Mouse (Mus musculus) midbrain, embryonic 11.5 days (tissue): Measurements from ENCODE around the gene Gm17019. TPM values are rescaled to one million over a fixed set of nuclear protein-coding genes. Genes with fewer than 3 reads are reported as not detected.
"Not testable (repeated sequence)": the region's sequence is repeated elsewhere in the genome, so short reads cannot be mapped to it uniquely, and the experiment has no call there.

Experiments used
- ATAC-seq: fragments of 200-750 bp; cut with Nextera tagmentation; 2 replicates; pipeline ENCODE4 v1.8.0; 2017; ENCODE audit warnings: moderate TSS enrichment, moderate library complexity; ENCODE audit not compliant: low FRiP score
- DNase-seq: peaks from one replicate; pipeline ENCODE4 v3.0.0; 2015; ENCODE audit warnings: low spot score; ENCODE audit errors: missing footprints
- H3K27ac ChIP-seq: fragments of 300-500 bp; sonication (generic); 2 replicates; pipeline ENCODE4 v1.5.1; 2014; ENCODE audit warnings: low read depth, low read length
- H3K27me3 ChIP-seq: fragments of 300-500 bp; sonication (generic); 2 replicates; pipeline ENCODE4 v1.6.1; 2014; ENCODE audit warnings: mild to moderate bottlenecking, low read length, moderate library complexity, mixed read lengths; ENCODE audit not compliant: control insufficient read depth, insufficient read depth
- H3K36me3 ChIP-seq: fragments of 300-500 bp; sonication (generic); 2 replicates; pipeline ENCODE4 v1.6.1; 2014; ENCODE audit warnings: mild to moderate bottlenecking, low read length, moderate library complexity, mixed read lengths; ENCODE audit not compliant: control insufficient read depth, insufficient read depth
- H3K4me1 ChIP-seq: fragments of 300-500 bp; sonication (generic); 2 replicates; pipeline ENCODE4 v1.6.1; 2014; ENCODE audit warnings: low read length; ENCODE audit not compliant: control insufficient read depth, insufficient read depth
- H3K4me2 ChIP-seq: fragments of 300-500 bp; sonication (generic); 2 replicates; pipeline ENCODE4 v1.6.1; 2014; ENCODE audit warnings: mild to moderate bottlenecking, moderate library complexity
- H3K4me3 ChIP-seq: fragments of 300-500 bp; sonication (generic); 2 replicates; pipeline ENCODE4 v1.5.1; 2014; ENCODE audit warnings: low read depth, low read length
- H3K9ac ChIP-seq: fragments of 300-500 bp; sonication (generic); 2 replicates; pipeline ENCODE4 v1.6.1; 2014; ENCODE audit warnings: low read length
- H3K9me3 ChIP-seq: fragments of 300-500 bp; sonication (generic); 2 replicates; pipeline ENCODE4 v1.6.1; 2016; ENCODE audit warnings: low read length; ENCODE audit not compliant: control insufficient read depth
- WGBS: fragments of 180-500 bp; shearing (Covaris S2); extraction: QIAGEN DNeasy Blood & Tissue Kit; methylation state at CpG from one replicate; pipeline ENCODE4 v1.1.7; 2014; 5-methylcytosine and 5-hydroxymethylcytosine counted together
- polyA plus RNA-seq: library from polyadenylated mRNA; unstranded; fragments of >200 nt; fragmentation: Nextera tagmentation; extraction: Ambion mirVana; gene quantifications from 2 replicates; pipeline ENCODE4 v1.2.1, GENCODE M21; 2014

Gene Gm17019
- polyA plus RNA-seq, 1 experiment from 2014 or later: not detected

GRCm38 (mm10) chr5:15040784-15041183, 8.0 kb upstream of the Gm17019 start:
- not testable (repeated sequence) for ATAC-seq
- 67% methylated on average over 3 of the region's 4 CpGs for WGBS

DNA sequence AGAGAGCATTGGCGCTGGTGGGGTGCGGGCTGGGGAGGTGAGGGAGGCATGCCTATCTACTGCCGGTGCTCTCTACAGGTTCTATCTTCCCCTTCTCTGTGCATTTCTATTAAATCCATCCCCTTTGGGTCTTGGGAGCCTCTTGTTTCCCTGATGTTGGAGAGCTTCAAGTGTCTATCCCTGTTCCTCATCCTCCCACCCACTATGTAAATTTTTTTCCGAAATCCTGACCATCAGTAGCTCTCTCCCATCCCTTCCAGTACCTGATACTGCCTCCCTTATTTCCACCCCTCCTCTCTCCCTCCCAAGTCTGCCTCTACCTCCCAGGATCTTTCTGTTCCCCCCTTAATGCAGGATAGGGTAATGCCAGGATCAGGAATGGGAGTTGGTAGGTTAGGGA, 7.2 kb upstream of the Gm17019 start:
- H3K36me3 ChIP-seq, H3K27me3 ChIP-seq, DNase-seq, H3K4me1 ChIP-seq, H3K9ac ChIP-seq, H3K4me2 ChIP-seq, H3K4me3 ChIP-seq, H3K27ac ChIP-seq: not testable (repeated sequence)
- ATAC-seq: peak; percentile 93
- H3K9me3 ChIP-seq: peaks cover 11% of the 10 kb centered on the region; the same call in 1 of the 2 replicates
- WGBS: 86% methylated on average over 4 of the region's 4 CpGs

More at GRCm38 (mm10) chr5:15040784-15041183, 8.0 kb upstream of the Gm17019 start:
- H3K4me3 ChIP-seq, H3K9ac ChIP-seq, H3K27ac ChIP-seq, DNase-seq, H3K27me3 ChIP-seq, H3K4me1 ChIP-seq, H3K36me3 ChIP-seq, H3K4me2 ChIP-seq: not testable (repeated sequence)
- peaks cover 14% of the 10 kb centered on the region; the same call in 1 of the 2 replicates for H3K9me3 ChIP-seq

DNA sequence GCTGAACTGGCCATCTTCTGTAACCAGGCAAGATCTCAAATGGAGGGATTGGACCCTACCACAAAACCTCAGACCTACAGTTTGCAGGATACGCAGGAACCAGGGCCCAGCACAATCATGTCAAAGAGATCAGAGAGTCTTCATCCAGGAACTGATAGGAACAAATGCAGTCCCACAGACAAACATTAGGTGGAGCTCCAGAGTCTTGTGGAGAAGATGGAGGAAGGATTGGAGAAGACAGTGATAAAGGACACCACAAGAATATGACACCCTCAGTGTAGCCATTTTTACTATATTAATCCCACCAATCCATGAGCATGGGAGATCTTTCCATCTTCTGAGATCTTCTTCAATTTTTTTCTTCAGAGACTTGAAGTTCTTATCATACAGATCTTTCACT, 8.5 kb downstream of the Gm17019 start:
- not testable (repeated sequence) for H3K4me3 ChIP-seq, H3K27me3 ChIP-seq, H3K36me3 ChIP-seq, H3K27ac ChIP-seq, H3K9ac ChIP-seq, H3K4me2 ChIP-seq, DNase-seq, H3K4me1 ChIP-seq, ATAC-seq
- peaks cover 17% of the 10 kb centered on the region for H3K9me3 ChIP-seq
- 80% methylated on average over 1 of the region's 1 CpGs for WGBS

DNA sequence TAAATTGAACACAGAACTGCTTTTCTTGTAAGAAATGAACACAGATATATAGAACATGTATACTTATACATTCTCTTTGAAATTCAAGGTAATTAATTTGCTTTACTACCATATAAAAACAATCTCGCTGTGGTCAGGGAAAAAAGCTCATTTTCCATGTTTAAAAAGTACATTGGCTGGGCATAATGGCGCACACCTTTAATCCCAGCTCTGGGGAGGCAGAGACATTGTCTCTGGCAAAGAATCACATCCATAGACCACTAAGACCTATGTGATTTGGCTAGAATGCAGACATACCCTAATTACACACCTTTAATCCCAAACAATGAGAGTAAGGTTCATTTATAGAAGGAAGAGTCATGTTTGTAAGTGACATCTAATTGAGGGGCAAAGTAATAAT, 12.7 kb downstream of the Gm17019 start:
- H3K4me1 ChIP-seq, ATAC-seq, H3K27ac ChIP-seq, H3K9ac ChIP-seq, H3K4me3 ChIP-seq, H3K4me2 ChIP-seq, DNase-seq, H3K36me3 ChIP-seq, H3K27me3 ChIP-seq: not testable (repeated sequence)
- H3K9me3 ChIP-seq: peaks cover 11% of the 10 kb centered on the region
- 69% methylated on average over 2 of the region's 2 CpGs for WGBS

- not testable (repeated sequence) for H3K27me3 ChIP-seq, H3K36me3 ChIP-seq, H3K9me3 ChIP-seq, H3K4me3 ChIP-seq, H3K4me1 ChIP-seq, H3K27ac ChIP-seq, DNase-seq, H3K9ac ChIP-seq, H3K4me2 ChIP-seq
- peak; percentile 58; the same call in 1 of the 2 replicates for ATAC-seq
- 85% methylated on average over 11 of the region's 11 CpGs for WGBS
Measured at GRCm38 (mm10) chr5:15010639-15011582, 21.9 kb downstream of the Gm17019 start.

GRCm38 (mm10) chr5:15006907-15007306, 25.9 kb downstream of the Gm17019 start:
- not testable (repeated sequence) for H3K4me3 ChIP-seq, H3K9ac ChIP-seq, H3K27me3 ChIP-seq, H3K4me1 ChIP-seq, DNase-seq, H3K36me3 ChIP-seq, H3K4me2 ChIP-seq, H3K27ac ChIP-seq, ATAC-seq
- peaks cover 11% of the 10 kb centered on the region; the same call in 1 of the 2 replicates for H3K9me3 ChIP-seq
- 59% methylated on average over 3 of the region's 3 CpGs for WGBS

- DNase-seq: peak; percentile 80
- H3K4me2 ChIP-seq, ATAC-seq, H3K4me1 ChIP-seq, H3K9ac ChIP-seq, H3K36me3 ChIP-seq, H3K27ac ChIP-seq, H3K4me3 ChIP-seq, H3K27me3 ChIP-seq: not testable (repeated sequence)
- WGBS: 68% methylated on average over 3 of the region's 3 CpGs
- peaks cover 10% of the 10 kb centered on the region; the same call in 1 of the 2 replicates for H3K9me3 ChIP-seq
Measured at GRCm38 (mm10) chr5:15006288-15006687, 26.5 kb downstream of the Gm17019 start.

DNA sequence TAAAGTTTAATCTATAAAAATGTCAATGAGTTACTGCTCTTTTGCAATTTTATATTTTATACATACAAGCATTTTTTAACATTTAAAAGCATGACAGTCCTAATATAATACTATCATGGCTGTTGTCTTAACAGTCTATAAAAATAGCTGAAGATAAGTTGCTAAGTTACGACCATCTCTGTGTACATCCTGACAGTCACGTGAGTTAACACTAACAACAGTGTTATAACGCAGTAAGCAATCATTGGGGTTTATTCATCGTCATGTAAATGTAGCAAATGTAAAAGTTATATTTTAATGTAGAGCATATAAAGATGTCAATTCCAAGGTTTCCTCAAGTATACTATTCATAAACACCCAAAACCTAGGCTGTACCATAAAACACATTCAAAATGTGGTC, 27.2 kb downstream of the Gm17019 start:
- H3K9ac ChIP-seq, H3K9me3 ChIP-seq, H3K27ac ChIP-seq, H3K4me1 ChIP-seq, H3K4me2 ChIP-seq, H3K36me3 ChIP-seq, H3K27me3 ChIP-seq, H3K4me3 ChIP-seq, DNase-seq: not testable (repeated sequence)
- 66% methylated on average over 2 of the region's 4 CpGs for WGBS
- ATAC-seq: peak; percentile 38; the same call in 1 of the 2 replicates
